Mouse (Mus musculus) heart, postnatal 36 days (tissue): ENCODE data around the gene Zfp652. TPM values are rescaled to one million over a fixed set of nuclear protein-coding genes. Genes with fewer than 3 reads are reported as not detected.
"Not testable (repeated sequence)": the region's sequence is repeated elsewhere in the genome, so short reads cannot be mapped to it uniquely, and the experiment has no call there.

ENCODE experiments used
- DNase-seq, 2 experiments: peaks; one replicate each; pipeline ENCODE4 v3.0.0; 2021 to 2022
- intact Hi-C: fragments of 180-260 bp; cut with DNase I; formaldehyde crosslinking; loops from one replicate; pipeline ENCODE4 v1.15.1; 2025
- total RNA-seq, 2 experiments: library from RNA; stranded (reverse); gene quantifications; 2 replicates each; pipeline ENCODE4 v1.2.3; 2021

Gene Zfp652
- total RNA-seq, 2 experiments from 2014 or later = 50.7 to 50.8 TPM

GRCm38 (mm10) chr11:95879861-95880260, 167.4 kb downstream of the Zfp652 start:
- intact Hi-C loops = loop anchor here (1.0 to 5.0 kb wide), 3 partner anchors 16 to 247 kb away; no protein-coding TSS in a partner anchor
- not testable (repeated sequence) for DNase-seq

Other genes starting within 250 kb of the Zfp652 start
- under 1 TPM; 0.64 to 0.68 TPM for gene Nxph3, start 198.1 kb upstream of the Zfp652 start, total RNA-seq
- under 1 TPM; 0.33 to 0.92 TPM for gene Ngfr, start 124.9 kb upstream of the Zfp652 start, total RNA-seq
- 100 to 1,000 TPM; 362 to 417 TPM for gene Phb, start 45.7 kb upstream of the Zfp652 start, total RNA-seq
- under 1 TPM; 0.22 to 0.46 TPM for gene B130006D01Rik, start 10.9 kb downstream of the Zfp652 start, total RNA-seq
- 100 to 1,000 TPM; 174 to 180 TPM for gene Phospho1, start 111.8 kb downstream of the Zfp652 start, total RNA-seq
- 10 to 100 TPM; 15.3 to 23.5 TPM for gene Gngt2, start 124.5 kb downstream of the Zfp652 start, total RNA-seq
- 10 to 100 TPM in 1 of 2 experiments, 1 to 10 TPM in 1; 9.3 to 13.7 TPM for gene Abi3, start 129.8 kb downstream of the Zfp652 start, total RNA-seq
- not detected for gene B4galnt2, start 202.2 kb downstream of the Zfp652 start, total RNA-seq